Mouse (Mus musculus) liver, postnatal 0 days (tissue): Measurements from ENCODE around the gene BC048403. TPM values are rescaled to one million over a fixed set of nuclear protein-coding genes. Genes with fewer than 3 reads are reported as not detected.

Experiments used
- ATAC-seq: fragments of 200-750 bp; cut with Nextera tagmentation; 2 replicates; pipeline ENCODE4 v1.8.0; 2017; ENCODE audit warnings: mild to moderate bottlenecking, moderate library complexity
- DNase-seq: peaks from one replicate; pipeline ENCODE4 v3.0.0-alpha.2; 2016
- H3K27ac ChIP-seq: fragments of 300-500 bp; sonication (generic); 2 replicates; pipeline ENCODE4 v1.5.1; 2014; ENCODE audit warnings: antibody characterized with exemption, moderate library complexity, mild to moderate bottlenecking, low read depth
- H3K27me3 ChIP-seq: fragments of 300-500 bp; sonication (generic); 2 replicates; pipeline ENCODE4 v1.6.1; 2014; ENCODE audit warnings: low read length, control low read depth, mixed read lengths; ENCODE audit not compliant: insufficient read depth
- H3K36me3 ChIP-seq: fragments of 300-500 bp; sonication (generic); replicated peaks from 2 replicates; pipeline ENCODE4 v1.6.1; 2014; ENCODE audit warnings: mild to moderate bottlenecking, control low read depth, low read length, moderate library complexity, mixed read lengths; ENCODE audit not compliant: insufficient read depth
- H3K4me1 ChIP-seq: fragments of 300-500 bp; sonication (generic); 2 replicates; pipeline ENCODE4 v1.6.1; 2014; ENCODE audit warnings: antibody characterized with exemption, mild to moderate bottlenecking, control low read depth; ENCODE audit not compliant: insufficient read depth
- H3K4me2 ChIP-seq: fragments of 300-500 bp; sonication (generic); 2 replicates; pipeline ENCODE4 v1.6.1; 2014; ENCODE audit warnings: low read depth, mild to moderate bottlenecking, low read length, moderate library complexity, mixed read lengths
- H3K4me3 ChIP-seq: fragments of 300-500 bp; sonication (generic); 2 replicates; pipeline ENCODE4 v1.5.1; 2014; ENCODE audit warnings: low read depth, low read length
- H3K9ac ChIP-seq: fragments of 300-500 bp; sonication (generic); replicated peaks from 2 replicates; pipeline ENCODE4 v1.6.1; 2014; ENCODE audit warnings: mild to moderate bottlenecking, moderate library complexity
- H3K9me3 ChIP-seq: fragments of 300-500 bp; sonication (generic); 2 replicates; pipeline ENCODE4 v1.6.1; 2016; ENCODE audit warnings: mild to moderate bottlenecking, control low read depth, low read length, mixed read lengths
- CTCF ChIP-seq: sonication (generic); IDR thresholded peaks from 2 replicates; pipeline ENCODE4 v1.5.1; 2016; ENCODE audit warnings: antibody characterized with exemption, low read depth
- EP300 ChIP-seq: IDR thresholded peaks from 2 replicates; pipeline ENCODE4 v1.6.1; 2016; ENCODE audit warnings: antibody characterized with exemption, low read depth, mild to moderate bottlenecking
- WGBS: fragments of 180-500 bp; shearing (Covaris S2); extraction: QIAGEN DNeasy Blood & Tissue Kit; methylation state at CpG from one replicate; pipeline ENCODE4 v1.1.7; 2014; ENCODE audit not compliant: insufficient replicate concordance; 5-methylcytosine and 5-hydroxymethylcytosine counted together
- polyA plus RNA-seq: library from polyadenylated mRNA; unstranded; fragments of >200 nt; fragmentation: Nextera tagmentation; extraction: Ambion mirVana; gene quantifications from 2 replicates; pipeline ENCODE4 v1.2.1, GENCODE M21; 2015

Gene BC048403
- polyA plus RNA-seq, 1 experiment from 2014 or later = 1.9 TPM

GRCm38 (mm10) chr10:121773813-121774212 is 34.1 kb downstream of the BC048403 start:
- DNase-seq (peak; percentile 25), ATAC-seq (peak; percentile 97)
- 50% methylated on average over 4 of the region's 4 CpGs for WGBS
- H3K9me3 ChIP-seq = no peaks in the 10 kb centered on the region
- TF ChIP-seq CTCF = no peak
- TF ChIP-seq EP300 = no peak
- H3K9ac ChIP-seq = no peak overlapping the region
- H3K4me1 ChIP-seq = no peaks in the 10 kb centered on the region
- H3K4me2 ChIP-seq = no peak overlapping the region
- peak overlapping the region; percentile 50; the same call in 1 of the 2 replicates for H3K27ac ChIP-seq
- H3K4me3 ChIP-seq = no peak overlapping the region
- H3K36me3 ChIP-seq = no peaks in the 10 kb centered on the region
- H3K27me3 ChIP-seq = no peaks in the 10 kb centered on the region

GRCm38 (mm10) chr10:121775990-121776389 is 36.3 kb downstream of the BC048403 start:
- DNase-seq = no peak
- Histone ChIP-seq H3K9me3 (no peaks in the 10 kb centered on the region), H3K4me1 (no peaks in the 10 kb centered on the region), H3K9ac (no peak overlapping the region), H3K27me3 (no peaks in the 10 kb centered on the region), H3K36me3 (no peaks in the 10 kb centered on the region), H3K4me2 (no peak overlapping the region), H3K4me3 (no peak overlapping the region), H3K27ac (no peak overlapping the region)
- ATAC-seq = no peak
- 67% methylated on average over 3 of the region's 3 CpGs for WGBS
- TF ChIP-seq EP300 = no peak

GRCm38 (mm10) chr10:121781159-121781558 is 41.4 kb downstream of the BC048403 start:
- 41% methylated on average over 14 of the region's 14 CpGs for WGBS
- no peak for DNase-seq
- TF ChIP-seq EP300 = no peak
- no peak for TF ChIP-seq CTCF
- Histone ChIP-seq H3K27ac (no peak overlapping the region), H3K9ac (no peak overlapping the region), H3K4me3 (no peak overlapping the region), H3K4me2 (peak overlapping the region; percentile 22; the same call in 1 of the 2 replicates), H3K9me3 (no peaks in the 10 kb centered on the region), H3K36me3 (no peaks in the 10 kb centered on the region), H3K27me3 (no peaks in the 10 kb centered on the region), H3K4me1 (no peaks in the 10 kb centered on the region; the same call in 1 of the 2 replicates)
- peak; percentile 38; the same call in 1 of the 2 replicates for ATAC-seq

GRCm38 (mm10) chr10:121788536-121788935 is 48.8 kb downstream of the BC048403 start:
- DNase-seq = no peak
- Histone ChIP-seq H3K4me3 (no peak overlapping the region), H3K4me1 (no peaks in the 10 kb centered on the region), H3K27me3 (no peaks in the 10 kb centered on the region), H3K27ac (no peak overlapping the region), H3K4me2 (no peak overlapping the region), H3K36me3 (no peaks in the 10 kb centered on the region), H3K9me3 (no peaks in the 10 kb centered on the region), H3K9ac (no peak overlapping the region)
- 76% methylated on average over 3 of the region's 3 CpGs for WGBS
- no peak for ATAC-seq
- TF ChIP-seq EP300 = no peak
- no peak for TF ChIP-seq CTCF

GRCm38 (mm10) chr10:121790078-121790477 is 50.3 kb downstream of the BC048403 start:
- WGBS = 77% methylated on average over 6 of the region's 6 CpGs
- ATAC-seq = no peak
- Histone ChIP-seq H3K9me3 (no peaks in the 10 kb centered on the region), H3K36me3 (no peaks in the 10 kb centered on the region), H3K4me3 (no peak overlapping the region), H3K27ac (no peak overlapping the region), H3K27me3 (no peaks in the 10 kb centered on the region), H3K4me2 (no peak overlapping the region), H3K9ac (no peak overlapping the region), H3K4me1 (no peaks in the 10 kb centered on the region)
- TF ChIP-seq EP300 = no peak
- no peak for TF ChIP-seq CTCF
- no peak for DNase-seq

GRCm38 (mm10) chr10:121792661-121793060 is 52.9 kb downstream of the BC048403 start:
- TF ChIP-seq EP300 = no peak
- TF ChIP-seq CTCF = no peak
- 83% methylated on average over 17 of the region's 17 CpGs for WGBS
- no peak overlapping the region for H3K27ac ChIP-seq
- H3K4me3 ChIP-seq = no peak overlapping the region
- no peaks in the 10 kb centered on the region for H3K9me3 ChIP-seq
- H3K4me1 ChIP-seq = 0 out of 2 replicates have a peak, but pooled peaks cover 6% of the 10 kb centered on the region
- no peak overlapping the region for H3K9ac ChIP-seq
- no peak for DNase-seq
- H3K36me3 ChIP-seq = no peaks in the 10 kb centered on the region
- no peak for ATAC-seq
- no peaks in the 10 kb centered on the region for H3K27me3 ChIP-seq
- H3K4me2 ChIP-seq = no peak overlapping the region

GRCm38 (mm10) chr10:121794486-121794885 is 54.7 kb downstream of the BC048403 start:
- Histone ChIP-seq H3K9me3 (no peaks in the 10 kb centered on the region), H3K4me1 (0 out of 2 replicates have a peak, but pooled peaks cover 6% of the 10 kb centered on the region), H3K36me3 (no peaks in the 10 kb centered on the region), H3K9ac (no peak overlapping the region), H3K27me3 (no peaks in the 10 kb centered on the region), H3K4me3 (no peak overlapping the region), H3K27ac (no peak overlapping the region), H3K4me2 (no peak overlapping the region)
- DNase-seq = no peak
- 81% methylated on average over 12 of the region's 12 CpGs for WGBS
- TF ChIP-seq CTCF = no peak
- TF ChIP-seq EP300 = no peak
- ATAC-seq = no peak
